Mouse (Mus musculus) liver, embryonic 14.5 days (tissue): ENCODE results near the gene Csf3.

Experiments used
- CTCF ChIP-seq: IDR thresholded peaks from 2 replicates; pipeline ENCODE4 v1.5.1; 2016; ENCODE audit warnings: antibody characterized with exemption, low read depth, control low read depth
- EP300 ChIP-seq: IDR thresholded peaks from 2 replicates; pipeline ENCODE4 v1.6.1; 2016; ENCODE audit warnings: antibody characterized with exemption, low read depth

GRCm38 (mm10) chr11:98752562-98753140, 51.6 kb downstream of the Csf3 start:
- TF ChIP-seq CTCF (no peak), EP300 (no peak)
